Mouse (Mus musculus): Measurements from ENCODE around the gene Crkl. TPM values are rescaled to one million over a fixed set of nuclear protein-coding genes. Genes with fewer than 3 reads are reported as not detected.
"Not testable (repeated sequence)": the region's sequence is repeated elsewhere in the genome, so short reads cannot be mapped to it uniquely, and the experiment has no call there.

Gene Crkl
- polyA plus RNA-seq, 1 experiment, result 0.84 TPM

DNA sequence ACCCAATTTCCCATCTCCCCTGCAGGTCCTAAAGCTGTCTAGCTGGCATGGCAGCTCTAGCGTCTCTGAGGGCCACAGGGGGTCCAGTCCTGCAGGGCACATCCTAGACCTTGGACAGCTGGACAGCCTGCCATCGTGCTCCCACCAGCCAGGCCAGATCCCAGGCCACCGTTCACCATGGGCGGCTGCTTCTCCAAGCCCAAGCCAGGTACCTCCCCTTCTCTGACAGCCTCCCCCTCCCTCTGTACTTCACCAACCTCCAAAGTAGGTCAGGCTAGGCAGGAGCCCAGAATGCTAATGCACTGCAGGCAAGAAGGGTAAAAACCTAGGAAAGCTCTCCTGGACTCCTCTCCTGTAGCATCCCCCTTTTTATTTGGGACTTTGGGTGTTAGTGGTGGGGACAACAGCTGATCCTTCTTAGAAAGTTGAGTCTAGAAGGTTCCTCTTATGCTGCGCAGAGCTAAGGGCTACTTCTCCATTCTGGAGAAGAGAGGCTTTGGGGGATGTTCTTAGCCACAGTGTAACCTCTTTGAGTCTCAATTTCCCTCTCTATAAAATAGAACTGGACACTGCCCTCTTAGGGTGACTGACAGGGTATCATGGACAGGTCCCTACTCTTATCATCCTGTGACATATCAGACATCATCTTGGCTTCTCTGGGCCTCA is 40.2 kb downstream of the Crkl start:
- H3K4me1 ChIP-seq (ENCODE audit: control insufficient read depth), result peaks cover 16% of the 10 kb centered on the region
- TF ChIP-seq GATA1 (IDR thresholded peaks at IDR 0.05; ENCODE audit: low read length), result no peak
- TF ChIP-seq TAL1 (IDR thresholded peaks at IDR 0.05; ENCODE audit: low read length), result no peak
- peaks cover 16% of the 10 kb centered on the region for H3K36me3 ChIP-seq (ENCODE audit: control insufficient read depth)
- no peaks in the 10 kb centered on the region for H3K9me3 ChIP-seq (ENCODE audit: control insufficient read depth, low read length)
- peaks cover 35% of the 10 kb centered on the region for H3K27me3 ChIP-seq (ENCODE audit: control insufficient read depth)
- H3K4me3 ChIP-seq (replicated peaks), result no peak overlapping the region

DNA sequence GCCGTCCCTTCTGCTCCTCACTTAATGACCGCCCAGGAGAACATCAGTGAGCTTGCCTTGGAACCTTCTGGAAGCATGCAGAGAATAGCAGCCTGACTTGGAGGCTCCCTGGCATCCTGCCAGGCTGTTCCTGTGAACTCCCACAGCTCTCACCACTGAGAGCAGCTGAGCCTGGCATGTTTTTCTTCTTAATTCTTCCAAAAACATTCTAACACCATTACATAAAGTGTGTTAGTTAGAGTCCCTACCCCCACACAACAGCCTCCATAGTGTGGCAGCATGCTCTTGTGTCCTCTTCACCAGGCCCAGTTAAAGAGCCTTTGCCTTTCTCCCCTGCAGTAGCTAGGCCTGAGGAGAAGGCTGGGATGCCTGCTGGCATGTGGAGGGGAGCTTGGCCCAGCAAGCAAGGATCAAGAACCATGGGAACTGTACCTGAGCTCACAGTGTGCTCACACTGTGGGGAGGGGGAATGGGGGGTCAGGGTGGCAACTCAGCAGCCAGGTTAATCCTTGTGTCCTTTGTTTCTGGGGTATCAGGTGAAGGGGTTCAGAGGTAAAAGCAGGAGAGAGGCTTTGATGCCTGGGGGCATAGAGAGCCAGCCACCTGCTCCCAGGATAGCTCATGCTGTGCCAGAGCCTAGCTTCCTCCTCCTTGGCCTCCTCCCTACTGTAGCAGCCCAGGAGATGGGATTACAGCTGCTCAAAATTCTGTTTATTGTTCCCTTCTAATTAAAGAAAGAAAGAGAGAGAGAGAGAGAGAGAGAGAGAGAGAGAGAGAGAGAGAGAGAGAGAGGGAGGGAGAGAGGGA is 44.9 kb downstream of the Crkl start:
- Histone ChIP-seq H3K36me3 (ENCODE audit: control insufficient read depth) (no peaks in the 10 kb centered on the region), H3K27me3 (ENCODE audit: control insufficient read depth) (peaks cover 15% of the 10 kb centered on the region), H3K4me1 (ENCODE audit: control insufficient read depth) (no peaks in the 10 kb centered on the region), H3K4me3 (replicated peaks) (no peak overlapping the region), H3K9me3 (ENCODE audit: control insufficient read depth, low read length) (no peaks in the 10 kb centered on the region)
- TF ChIP-seq TAL1 (IDR thresholded peaks at IDR 0.05; ENCODE audit: low read length) (no peak), GATA1 (IDR thresholded peaks at IDR 0.05; ENCODE audit: low read length) (no peak)

DNA sequence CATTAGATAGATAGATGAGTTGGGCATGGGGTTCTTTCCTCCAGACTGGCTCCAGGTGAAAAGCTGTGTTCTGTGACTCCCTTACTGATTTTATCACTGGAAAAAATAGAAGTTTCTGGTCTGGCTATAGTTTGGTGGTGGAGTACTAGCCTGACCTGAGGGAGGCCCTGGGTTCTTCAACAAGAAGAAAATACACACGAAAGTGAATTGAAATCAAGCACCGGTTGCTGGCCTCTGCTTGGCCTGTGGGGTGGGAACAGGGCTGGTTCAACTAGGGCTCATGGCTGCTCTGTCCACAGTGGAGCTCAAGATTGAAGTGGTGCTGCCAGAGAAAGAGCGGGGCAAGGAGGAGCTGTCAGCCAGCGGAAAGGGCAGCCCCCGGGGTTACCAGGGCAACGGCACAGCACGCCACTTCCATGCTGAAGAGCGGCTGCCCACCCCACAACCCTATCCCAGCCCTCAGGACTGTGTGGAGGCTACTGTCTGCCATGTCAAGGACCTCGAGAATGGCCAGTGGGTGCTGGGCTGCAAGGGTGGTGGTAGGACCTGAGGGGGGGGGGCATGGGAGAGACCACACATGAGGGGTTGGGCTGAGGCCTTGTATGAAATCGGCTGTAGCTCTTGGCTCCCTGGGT is 47.6 kb downstream of the Crkl start:
- Histone ChIP-seq H3K9me3 (ENCODE audit: control insufficient read depth, low read length) (no peaks in the 10 kb centered on the region), H3K4me1 (ENCODE audit: control insufficient read depth) (no peaks in the 10 kb centered on the region), H3K36me3 (ENCODE audit: control insufficient read depth) (no peaks in the 10 kb centered on the region), H3K4me3 (replicated peaks) (no peak overlapping the region), H3K27me3 (ENCODE audit: control insufficient read depth) (peaks cover 28% of the 10 kb centered on the region)
- TF ChIP-seq TAL1 (IDR thresholded peaks at IDR 0.05; ENCODE audit: low read length) (no peak), GATA1 (IDR thresholded peaks at IDR 0.05; ENCODE audit: low read length) (no peak)

DNA sequence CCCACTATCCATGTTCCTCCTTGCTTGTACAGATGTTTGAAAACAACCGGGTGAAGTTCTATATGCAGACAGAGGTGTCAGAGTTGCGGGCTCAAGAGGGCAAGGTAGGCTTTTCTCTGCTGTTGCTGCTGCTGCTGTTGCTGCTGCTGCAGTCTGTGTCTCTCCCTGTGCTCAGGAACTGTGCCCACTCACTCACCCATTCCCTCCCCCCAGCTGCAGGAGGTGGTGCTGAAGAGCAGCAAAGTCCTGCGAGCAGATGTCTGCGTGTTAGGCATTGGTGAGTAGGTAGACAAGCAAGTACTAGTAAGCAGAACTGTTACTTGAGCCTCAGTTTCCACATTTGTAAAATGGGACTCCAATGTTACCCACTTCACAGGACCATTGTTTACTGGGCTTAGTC is 50.9 kb downstream of the Crkl start:
- no peak for TF ChIP-seq GATA1 (IDR thresholded peaks at IDR 0.05; ENCODE audit: low read length)
- no peak for TF ChIP-seq TAL1 (IDR thresholded peaks at IDR 0.05; ENCODE audit: low read length)
- H3K9me3 ChIP-seq (ENCODE audit: control insufficient read depth, low read length), result no peaks in the 10 kb centered on the region
- H3K4me1 ChIP-seq (ENCODE audit: control insufficient read depth), result no peaks in the 10 kb centered on the region; the same call in 1 of the 2 replicates
- H3K36me3 ChIP-seq (ENCODE audit: control insufficient read depth), result no peaks in the 10 kb centered on the region
- H3K27me3 ChIP-seq (ENCODE audit: control insufficient read depth), result peaks cover 36% of the 10 kb centered on the region
- H3K4me3 ChIP-seq (replicated peaks), result no peak overlapping the region

DNA sequence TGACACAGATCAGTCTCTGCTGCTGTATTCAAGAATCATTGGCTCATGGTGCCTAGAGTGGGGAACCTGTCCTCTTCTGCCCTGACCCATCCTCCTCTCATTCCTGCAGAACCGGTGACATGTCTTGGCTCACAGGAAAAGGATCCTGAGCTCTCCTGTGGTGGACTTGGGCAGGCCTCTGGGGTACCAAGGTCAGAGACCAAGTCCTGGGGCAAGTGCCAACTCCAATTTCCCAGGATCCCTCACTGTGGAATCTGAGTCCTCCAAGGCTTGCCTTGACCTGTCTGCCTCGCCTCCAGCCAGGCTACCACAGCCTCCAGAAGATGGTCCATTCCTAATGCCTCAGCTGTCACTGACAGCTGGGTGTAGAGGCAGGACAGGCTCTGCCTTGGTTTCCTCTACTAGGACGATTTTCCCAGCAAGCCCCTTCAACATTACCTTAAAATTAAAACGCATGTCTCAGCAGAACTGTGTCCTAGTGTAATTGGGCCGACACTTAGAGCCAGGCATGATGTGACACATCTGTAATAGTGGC is 55.3 kb downstream of the Crkl start:
- Histone ChIP-seq H3K9me3 (ENCODE audit: control insufficient read depth, low read length) (no peaks in the 10 kb centered on the region), H3K27me3 (ENCODE audit: control insufficient read depth) (peaks cover 34% of the 10 kb centered on the region), H3K36me3 (ENCODE audit: control insufficient read depth) (peaks cover 21% of the 10 kb centered on the region), H3K4me1 (ENCODE audit: control insufficient read depth) (peaks cover 34% of the 10 kb centered on the region), H3K4me3 (replicated peaks) (no peak overlapping the region)
- TF ChIP-seq TAL1 (IDR thresholded peaks at IDR 0.05; ENCODE audit: low read length), result no peak
- TF ChIP-seq GATA1 (IDR thresholded peaks at IDR 0.05; ENCODE audit: low read length), result no peak

DNA sequence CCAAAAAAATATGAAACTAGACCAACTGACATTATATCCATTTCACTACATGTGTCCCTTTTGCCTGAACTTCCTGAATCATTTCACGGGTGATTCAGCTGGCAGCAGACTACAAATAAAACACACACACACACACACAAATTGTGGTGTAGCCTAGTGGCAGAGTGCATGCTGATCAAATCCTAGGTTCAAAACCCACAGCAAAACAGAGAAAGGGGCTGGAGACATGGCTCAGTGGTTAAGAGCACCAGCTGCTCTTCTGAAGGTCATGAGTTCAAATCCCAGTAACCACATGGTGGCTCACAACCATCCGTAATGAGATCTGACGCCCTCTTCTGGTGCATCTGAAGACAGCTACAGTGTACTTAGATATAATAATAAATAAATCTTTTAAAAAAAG is 56.2 kb downstream of the Crkl start:
- H3K9me3 ChIP-seq (ENCODE audit: control insufficient read depth, low read length), result not testable (repeated sequence)
- Histone ChIP-seq H3K36me3 (ENCODE audit: control insufficient read depth) (peaks cover 30% of the 10 kb centered on the region), H3K4me1 (ENCODE audit: control insufficient read depth) (peaks cover 39% of the 10 kb centered on the region), H3K4me3 (replicated peaks) (peak overlapping the region; percentile 83), H3K27me3 (ENCODE audit: control insufficient read depth) (peaks cover 29% of the 10 kb centered on the region)

DNA sequence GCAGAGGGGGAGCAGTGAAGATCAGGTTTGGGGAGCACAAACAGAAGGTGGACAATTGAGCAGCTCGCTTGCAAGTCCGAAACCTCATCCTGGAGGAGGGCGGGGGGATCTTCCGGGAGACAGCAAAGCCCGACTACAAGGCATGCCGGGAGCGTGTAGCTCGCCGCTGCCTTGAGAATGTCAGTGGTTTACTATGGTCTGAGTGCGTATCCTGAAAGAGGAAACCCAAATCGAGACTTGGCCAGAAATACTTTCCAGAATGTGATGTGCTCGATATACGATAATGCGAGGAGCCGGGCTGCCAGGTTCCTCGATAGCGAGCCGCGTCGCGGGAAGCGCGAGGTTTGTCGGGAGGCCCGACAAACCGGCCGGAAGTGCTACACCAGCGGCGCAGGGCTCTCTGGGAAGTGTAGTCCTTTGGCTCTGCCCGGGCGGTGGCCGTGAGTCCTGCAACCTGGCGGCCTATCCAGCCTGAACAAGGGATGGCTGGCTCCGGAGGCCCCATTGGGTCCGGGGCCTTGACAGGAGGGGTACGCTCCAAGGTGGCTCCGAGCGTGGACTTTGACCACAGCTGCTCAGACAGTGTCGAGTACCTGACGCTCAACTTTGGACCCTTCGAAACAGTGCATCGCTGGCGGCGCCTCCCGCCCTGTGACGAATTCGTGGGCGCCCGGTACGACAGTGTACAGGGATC is 56.9 kb downstream of the Crkl start, which contains the start of gene Lztr1:
Gene Lztr1 (plus strand): TSS at position 143 of the 694 bp plus-strand sequence.
- no peaks in the 10 kb centered on the region for H3K9me3 ChIP-seq (ENCODE audit: control insufficient read depth, low read length)
- H3K4me3 ChIP-seq (replicated peaks), result peak within 1 kb of the TSS; percentile 83
- peaks cover 37% of the 10 kb centered on the region for H3K36me3 ChIP-seq (ENCODE audit: control insufficient read depth)
- TF ChIP-seq GATA1 (IDR thresholded peaks at IDR 0.05; ENCODE audit: low read length), result no peak
- TF ChIP-seq TAL1 (IDR thresholded peaks at IDR 0.05; ENCODE audit: low read length), result no peak
- peaks cover 22% of the 10 kb centered on the region for H3K27me3 ChIP-seq (ENCODE audit: control insufficient read depth)
- peaks cover 39% of the 10 kb centered on the region for H3K4me1 ChIP-seq (ENCODE audit: control insufficient read depth)

DNA sequence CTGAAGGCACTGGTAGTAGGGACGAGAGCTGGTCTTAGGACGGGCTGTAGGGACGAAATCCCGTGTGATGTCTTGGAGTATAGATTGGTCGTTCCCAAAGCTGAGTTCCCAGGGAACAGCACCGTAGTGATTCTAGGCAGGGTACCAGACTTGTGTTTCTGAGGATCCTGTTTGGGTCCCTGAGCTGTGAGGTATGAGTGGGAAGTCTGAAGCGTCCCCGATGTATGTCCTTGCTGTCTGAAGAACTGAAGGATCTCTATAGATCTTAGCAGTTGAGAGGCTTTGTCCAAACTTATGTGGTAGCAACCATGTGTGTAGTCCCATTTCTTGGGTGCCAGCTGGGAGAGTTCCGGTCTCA is 57.4 kb downstream of the Crkl start:
- Histone ChIP-seq H3K36me3 (ENCODE audit: control insufficient read depth) (peaks cover 41% of the 10 kb centered on the region), H3K27me3 (ENCODE audit: control insufficient read depth) (peaks cover 18% of the 10 kb centered on the region), H3K9me3 (ENCODE audit: control insufficient read depth, low read length) (no peaks in the 10 kb centered on the region), H3K4me1 (ENCODE audit: control insufficient read depth) (peaks cover 39% of the 10 kb centered on the region), H3K4me3 (replicated peaks) (peak overlapping the region; percentile 83)
- TF ChIP-seq TAL1 (IDR thresholded peaks at IDR 0.05; ENCODE audit: low read length), result no peak
- no peak for TF ChIP-seq GATA1 (IDR thresholded peaks at IDR 0.05; ENCODE audit: low read length)
